Mouse (Mus musculus): ENCODE results near the gene 4921539E11Rik.

GRCm38 (mm10) chr4:103269336-103269735 is 21.3 kb downstream of the 4921539E11Rik start:
- TF ChIP-seq CTCF (IDR thresholded peaks at IDR 0.05; ENCODE audit: control insufficient read depth, insufficient read depth, low read length) (no peak), POLR2A (IDR thresholded peaks at IDR 0.05; ENCODE audit: borderline replicate concordance, control insufficient read depth, low read depth, low read length) (no peak)
